Mouse (Mus musculus) limb, embryonic 14.5 days (tissue): Measurements from ENCODE around the gene Igf2bp3. TPM values are rescaled to one million over a fixed set of nuclear protein-coding genes. Genes with fewer than 3 reads are reported as not detected.

Source experiments
- ATAC-seq: fragments of 200-750 bp; cut with Nextera tagmentation; 2 replicates; pipeline ENCODE4 v1.8.0; 2017; ENCODE audit warnings: low read depth, moderate number of reproducible peaks, moderate TSS enrichment; ENCODE audit not compliant: low FRiP score
- DNase-seq: peaks from one replicate; pipeline ENCODE4 v3.0.0-alpha.2; 2015; ENCODE audit warnings: low spot score
- H3K27ac ChIP-seq: fragments of 300-500 bp; sonication (generic); replicated peaks from 2 replicates; pipeline ENCODE4 v1.5.1; 2014; ENCODE audit warnings: low read depth, mild to moderate bottlenecking, low read length, moderate library complexity, mixed read lengths
- H3K27me3 ChIP-seq: fragments of 300-500 bp; sonication (generic); 2 replicates; pipeline ENCODE4 v1.6.1; 2014; ENCODE audit warnings: low read length, mixed read lengths; ENCODE audit not compliant: control insufficient read depth, insufficient read depth
- H3K36me3 ChIP-seq: fragments of 300-500 bp; sonication (generic); 2 replicates; pipeline ENCODE4 v1.6.1; 2014; ENCODE audit warnings: mild to moderate bottlenecking, low read length, moderate library complexity, mixed read lengths; ENCODE audit not compliant: control insufficient read depth, insufficient read depth
- H3K4me1 ChIP-seq: fragments of 300-500 bp; sonication (generic); 2 replicates; pipeline ENCODE4 v1.6.1; 2014; ENCODE audit warnings: antibody characterized with exemption, low read length, mixed read lengths; ENCODE audit not compliant: control insufficient read depth, insufficient read depth
- H3K4me2 ChIP-seq: fragments of 300-500 bp; sonication (generic); replicated peaks from 2 replicates; pipeline ENCODE4 v1.6.1; 2014; ENCODE audit warnings: low read depth, mild to moderate bottlenecking, low read length, moderate library complexity; ENCODE audit not compliant: severe bottlenecking
- H3K4me3 ChIP-seq: fragments of 300-500 bp; sonication (generic); replicated peaks from 2 replicates; pipeline ENCODE4 v1.5.1; 2014; ENCODE audit warnings: low read length
- H3K9ac ChIP-seq: fragments of 300-500 bp; sonication (generic); 2 replicates; pipeline ENCODE4 v1.6.1; 2014; ENCODE audit warnings: mild to moderate bottlenecking, low read depth, low read length, moderate library complexity; ENCODE audit not compliant: severe bottlenecking
- H3K9me3 ChIP-seq: fragments of 300-500 bp; sonication (generic); 2 replicates; pipeline ENCODE4 v1.6.1; 2016; ENCODE audit warnings: low read length; ENCODE audit not compliant: control insufficient read depth
- POLR2A ChIP-seq: fragments of 200-500 bp; IDR thresholded peaks from 2 replicates; pipeline ENCODE4 v1.8.0; 2012; ENCODE audit warnings: inconsistent platforms, mild to moderate bottlenecking, moderate library complexity, borderline replicate concordance; ENCODE audit not compliant: insufficient read depth, insufficient read length; ENCODE audit errors: extremely low read depth
- WGBS: fragments of 180-500 bp; shearing (Covaris S2); extraction: QIAGEN DNeasy Blood & Tissue Kit; methylation state at CpG from one replicate; pipeline ENCODE4 v1.1.7; 2014; 5-methylcytosine and 5-hydroxymethylcytosine counted together
- polyA plus RNA-seq, 2 experiments: library from polyadenylated mRNA; depleted of rRNA in 1 of 2; stranded (reverse) in 1 of 2; unstranded in 1 of 2; fragments of >200 nt; fragmentation: Nextera tagmentation in 1 of 2; extraction: Ambion mirVana in 1 of 2; gene quantifications; 2 replicates each; pipeline versions ENCODE4 v1.2.1 to v1.2.3; 2012 to 2014

Igf2bp3 gene
- polyA plus RNA-seq, 2 experiments: 34.6 to 60.8 TPM

- Histone ChIP-seq H3K27me3 (no peaks in the 10 kb centered on the region), H3K4me1 (no peaks in the 10 kb centered on the region; the same call in 1 of the 2 replicates), H3K9me3 (peaks cover 2% of the 10 kb centered on the region; the same call in 1 of the 2 replicates), H3K4me3 (no peak overlapping the region), H3K27ac (no peak overlapping the region), H3K9ac (no peak overlapping the region), H3K4me2 (no peak overlapping the region), H3K36me3 (peaks cover 9% of the 10 kb centered on the region)
- no peak for TF ChIP-seq POLR2A
- no peak for ATAC-seq
- 93% methylated on average over 4 of the region's 4 CpGs for WGBS
- no peak for DNase-seq
Measured at GRCm38 (mm10) chr6:49194536-49194935, 20.2 kb downstream of the Igf2bp3 start.

- Histone ChIP-seq H3K9ac (no peak overlapping the region), H3K9me3 (peaks cover 5% of the 10 kb centered on the region; the same call in 1 of the 2 replicates), H3K36me3 (peaks cover 5% of the 10 kb centered on the region; the same call in 1 of the 2 replicates), H3K4me2 (no peak overlapping the region), H3K27ac (no peak overlapping the region), H3K4me1 (no peaks in the 10 kb centered on the region), H3K27me3 (no peaks in the 10 kb centered on the region), H3K4me3 (no peak overlapping the region)
- no peak for ATAC-seq
- DNase-seq: no peak
- no peak for TF ChIP-seq POLR2A
Measured at GRCm38 (mm10) chr6:49189363-49189762, 25.4 kb downstream of the Igf2bp3 start.

GRCm38 (mm10) chr6:49187299-49187698, 27.5 kb downstream of the Igf2bp3 start:
- Histone ChIP-seq H3K36me3 (peaks cover 5% of the 10 kb centered on the region; the same call in 1 of the 2 replicates), H3K4me3 (no peak overlapping the region), H3K27ac (no peak overlapping the region), H3K27me3 (no peaks in the 10 kb centered on the region), H3K9me3 (peaks cover 5% of the 10 kb centered on the region; the same call in 1 of the 2 replicates), H3K4me2 (no peak overlapping the region), H3K4me1 (no peaks in the 10 kb centered on the region), H3K9ac (no peak overlapping the region)
- DNase-seq (no peak), ATAC-seq (no peak)
- 81% methylated on average over 7 of the region's 7 CpGs for WGBS
- TF ChIP-seq POLR2A: no peak

- no peak overlapping the region for H3K4me2 ChIP-seq
- no peak overlapping the region for H3K9ac ChIP-seq
- no peaks in the 10 kb centered on the region for H3K27me3 ChIP-seq
- whole genome bisulfite sequencing: 73% methylated on average over 5 of the region's 5 CpGs
- ATAC-seq: no peak
- TF ChIP-seq POLR2A: no peak
- H3K27ac ChIP-seq: no peak overlapping the region
- H3K9me3 ChIP-seq: no peaks in the 10 kb centered on the region
- H3K4me3 ChIP-seq: no peak overlapping the region
- no peaks in the 10 kb centered on the region for H3K36me3 ChIP-seq
- DNase-seq: no peak
- peaks cover 19% of the 10 kb centered on the region for H3K4me1 ChIP-seq
Measured at GRCm38 (mm10) chr6:49176018-49176417, 38.7 kb downstream of the Igf2bp3 start.

- TF ChIP-seq POLR2A: no peak
- no peak overlapping the region for H3K4me2 ChIP-seq
- no peaks in the 10 kb centered on the region for H3K9me3 ChIP-seq
- no peak overlapping the region for H3K9ac ChIP-seq
- ATAC-seq (no peak), DNase-seq (no peak)
- no peaks in the 10 kb centered on the region for H3K36me3 ChIP-seq
- H3K27me3 ChIP-seq: no peaks in the 10 kb centered on the region
- no peak overlapping the region for H3K27ac ChIP-seq
- H3K4me1 ChIP-seq: peaks cover 19% of the 10 kb centered on the region
- H3K4me3 ChIP-seq: no peak overlapping the region
Measured at GRCm38 (mm10) chr6:49174616-49175015, 40.1 kb downstream of the Igf2bp3 start.

- Histone ChIP-seq H3K27me3 (no peaks in the 10 kb centered on the region), H3K27ac (no peak overlapping the region), H3K4me2 (no peak overlapping the region), H3K9ac (no peak overlapping the region), H3K4me3 (no peak overlapping the region), H3K4me1 (peaks cover 25% of the 10 kb centered on the region), H3K9me3 (no peaks in the 10 kb centered on the region), H3K36me3 (no peaks in the 10 kb centered on the region)
- ATAC-seq (no peak), DNase-seq (no peak)
- WGBS: 74% methylated on average over 4 of the region's 4 CpGs
- no peak for TF ChIP-seq POLR2A
Measured at GRCm38 (mm10) chr6:49173674-49174073, 41.1 kb downstream of the Igf2bp3 start.
